Mouse (Mus musculus): Measurements from ENCODE around the gene Cd40lg. TPM values are rescaled to one million over a fixed set of nuclear protein-coding genes. Genes with fewer than 3 reads are reported as not detected.

Cd40lg gene
- total RNA-seq, 2 experiments from 2014 or later = not detected

- no peak for ATAC-seq (replicated peaks; ENCODE audit: low FRiP score, poor library complexity, severe bottlenecking)
These were observed 41.5 kb downstream of the Cd40lg start for GRCm38 (mm10) chrX:57253329-57254055.

GRCm38 (mm10) chrX:57260744-57261143, 48.8 kb downstream of the Cd40lg start:
- ATAC-seq (replicated peaks; ENCODE audit: low FRiP score, poor library complexity, severe bottlenecking) = no peak

GRCm38 (mm10) chrX:57263515-57263914, 51.6 kb downstream of the Cd40lg start:
- ATAC-seq (replicated peaks; ENCODE audit: low FRiP score, poor library complexity, severe bottlenecking) = no peak

Other genes starting within 250 kb of the Cd40lg start
- not detected in 2 replicates for gene Brs3, start 169.1 kb upstream of the Cd40lg start, total RNA-seq (2015; ENCODE audit: low replicate concordance)
- gene Brs3, start 169.1 kb upstream of the Cd40lg start, total RNA-seq (2017; ENCODE audit: low replicate concordance) = not detected in 2 replicates
- 11.1 and 11.3 TPM in 2 replicates for gene Htatsf1, start 158.6 kb upstream of the Cd40lg start, total RNA-seq (2015; ENCODE audit: low replicate concordance)
- 18.3 and 19.1 TPM in 2 replicates for gene Htatsf1, start 158.6 kb upstream of the Cd40lg start, total RNA-seq (2017; ENCODE audit: low replicate concordance)
- gene Vgll1, start 124.0 kb upstream of the Cd40lg start, total RNA-seq (2015; ENCODE audit: low replicate concordance) = not detected in 2 replicates
- not detected in 2 replicates for gene Vgll1, start 124.0 kb upstream of the Cd40lg start, total RNA-seq (2017; ENCODE audit: low replicate concordance)
- 47.8 and 56.2 TPM in 2 replicates for gene Arhgef6, start 126.6 kb downstream of the Cd40lg start, total RNA-seq (2015; ENCODE audit: low replicate concordance)
- gene Arhgef6, start 126.6 kb downstream of the Cd40lg start, total RNA-seq (2017; ENCODE audit: low replicate concordance) = 25.8 and 37.2 TPM in 2 replicates
- gene Rbmx, start 180.9 kb downstream of the Cd40lg start, total RNA-seq (2015; ENCODE audit: low replicate concordance) = 13.4 and 13.8 TPM in 2 replicates
- 15.5 and 18.6 TPM in 2 replicates for gene Rbmx, start 180.9 kb downstream of the Cd40lg start, total RNA-seq (2017; ENCODE audit: low replicate concordance)
- gene Gm364, start 197.0 kb downstream of the Cd40lg start, total RNA-seq (2015; ENCODE audit: low replicate concordance) = not detected in 2 replicates
- not detected in 2 replicates for gene Gm364, start 197.0 kb downstream of the Cd40lg start, total RNA-seq (2017; ENCODE audit: low replicate concordance)

All from erythroblast, adult 5-6 weeks (primary cell).